Mouse (Mus musculus): ENCODE data around the gene Nlrp3. TPM values are rescaled to one million over a fixed set of nuclear protein-coding genes. Genes with fewer than 3 reads are reported as not detected.

The Nlrp3 gene
- polyA plus RNA-seq, 1 experiment from 2014 or later = 0.80 TPM

GRCm38 (mm10) chr11:59526472-59527080 is 14.8 kb upstream of the Nlrp3 start, which contains the start of gene Zkscan17:
TSS of gene Zkscan17 (minus strand) at chr11:59526751.
- H3K27me3 ChIP-seq (ENCODE audit: insufficient read depth, low read length) = no peaks in the 10 kb centered on the region
- H3K4me1 ChIP-seq (ENCODE audit: insufficient read depth) = no peaks in the 10 kb centered on the region
- TF ChIP-seq CTCF (IDR thresholded peaks at IDR 0.05; ENCODE audit: low read depth) = peak; percentile 42
- no peak for TF ChIP-seq EP300 (IDR thresholded peaks at IDR 0.05; ENCODE audit: low read depth)
- H3K9me3 ChIP-seq (ENCODE audit: low read length) = no peaks in the 10 kb centered on the region
- H3K36me3 ChIP-seq (replicated peaks; ENCODE audit: insufficient read depth, low read length) = no peaks in the 10 kb centered on the region
- DNase-seq (peak; percentile 61), ATAC-seq (peak; percentile 42; the same call in 1 of the 2 replicates)
- H3K4me2 ChIP-seq (ENCODE audit: low read depth, low read length) = no peak within 1 kb of the TSS
- WGBS (ENCODE audit: insufficient replicate concordance) = 44% methylated on average over 8 of the region's 8 CpGs
- peak within 1 kb of the TSS; percentile 39; the same call in 1 of the 2 replicates for H3K27ac ChIP-seq (ENCODE audit: low read depth)
- H3K9ac ChIP-seq (replicated peaks) = no peak within 1 kb of the TSS
- no peak within 1 kb of the TSS for H3K4me3 ChIP-seq (ENCODE audit: low read depth, low read length)

GRCm38 (mm10) chr11:59530221-59530620 is 11.1 kb upstream of the Nlrp3 start:
- ATAC-seq = no peak
- H3K27me3 ChIP-seq (ENCODE audit: insufficient read depth, low read length) = no peaks in the 10 kb centered on the region
- WGBS (ENCODE audit: insufficient replicate concordance) = 63% methylated on average over 5 of the region's 5 CpGs

GRCm38 (mm10) chr11:59530870-59531535 is 10.4 kb upstream of the Nlrp3 start:
- DNase-seq (no peak), ATAC-seq (no peak)
- 59% methylated on average over 6 of the region's 6 CpGs for WGBS (ENCODE audit: insufficient replicate concordance)
- H3K36me3 ChIP-seq (replicated peaks; ENCODE audit: insufficient read depth, low read length) = no peaks in the 10 kb centered on the region
- H3K27ac ChIP-seq (ENCODE audit: low read depth) = no peak overlapping the region
- H3K4me3 ChIP-seq (ENCODE audit: low read depth, low read length) = no peak overlapping the region
- no peaks in the 10 kb centered on the region for H3K27me3 ChIP-seq (ENCODE audit: insufficient read depth, low read length)
- no peak for TF ChIP-seq EP300 (IDR thresholded peaks at IDR 0.05; ENCODE audit: low read depth)
- TF ChIP-seq CTCF (IDR thresholded peaks at IDR 0.05; ENCODE audit: low read depth) = no peak
- H3K9ac ChIP-seq (replicated peaks) = no peak overlapping the region
- no peaks in the 10 kb centered on the region for H3K4me1 ChIP-seq (ENCODE audit: insufficient read depth)
- no peak overlapping the region for H3K4me2 ChIP-seq (ENCODE audit: low read depth, low read length)
- no peaks in the 10 kb centered on the region for H3K9me3 ChIP-seq (ENCODE audit: low read length)

More at GRCm38 (mm10) chr11:59530221-59530620, 11.1 kb upstream of the Nlrp3 start:
- no peak for TF ChIP-seq CTCF (IDR thresholded peaks at IDR 0.05; ENCODE audit: low read depth)
- no peak for TF ChIP-seq EP300 (IDR thresholded peaks at IDR 0.05; ENCODE audit: low read depth)
- no peaks in the 10 kb centered on the region for H3K36me3 ChIP-seq (replicated peaks; ENCODE audit: insufficient read depth, low read length)
- no peaks in the 10 kb centered on the region for H3K9me3 ChIP-seq (ENCODE audit: low read length)
- no peak overlapping the region for H3K4me3 ChIP-seq (ENCODE audit: low read depth, low read length)
- no peak for DNase-seq
- H3K27ac ChIP-seq (ENCODE audit: low read depth) = no peak overlapping the region
- no peak overlapping the region for H3K9ac ChIP-seq (replicated peaks)
- H3K4me2 ChIP-seq (ENCODE audit: low read depth, low read length) = no peak overlapping the region
- no peaks in the 10 kb centered on the region for H3K4me1 ChIP-seq (ENCODE audit: insufficient read depth)

GRCm38 (mm10) chr11:59531562-59531961 is 9.8 kb upstream of the Nlrp3 start:
- no peaks in the 10 kb centered on the region for H3K9me3 ChIP-seq (ENCODE audit: low read length)
- H3K27me3 ChIP-seq (ENCODE audit: insufficient read depth, low read length) = no peaks in the 10 kb centered on the region
- no peak for DNase-seq
- no peak overlapping the region for H3K4me3 ChIP-seq (ENCODE audit: low read depth, low read length)
- H3K27ac ChIP-seq (ENCODE audit: low read depth) = no peak overlapping the region
- 66% methylated on average over 5 of the region's 5 CpGs for WGBS (ENCODE audit: insufficient replicate concordance)
- ATAC-seq = no peak
- TF ChIP-seq CTCF (IDR thresholded peaks at IDR 0.05; ENCODE audit: low read depth) = no peak
- TF ChIP-seq EP300 (IDR thresholded peaks at IDR 0.05; ENCODE audit: low read depth) = no peak
- no peak overlapping the region for H3K4me2 ChIP-seq (ENCODE audit: low read depth, low read length)
- H3K36me3 ChIP-seq (replicated peaks; ENCODE audit: insufficient read depth, low read length) = no peaks in the 10 kb centered on the region
- no peak overlapping the region for H3K9ac ChIP-seq (replicated peaks)
- H3K4me1 ChIP-seq (ENCODE audit: insufficient read depth) = no peaks in the 10 kb centered on the region

GRCm38 (mm10) chr11:59537218-59538130 is 3.9 kb upstream of the Nlrp3 start:
- Histone ChIP-seq H3K4me2 (ENCODE audit: low read depth, low read length) (no peak overlapping the region), H3K27ac (ENCODE audit: low read depth) (no peak overlapping the region), H3K36me3 (replicated peaks; ENCODE audit: insufficient read depth, low read length) (no peaks in the 10 kb centered on the region), H3K4me3 (ENCODE audit: low read depth, low read length) (no peak overlapping the region), H3K27me3 (ENCODE audit: insufficient read depth, low read length) (no peaks in the 10 kb centered on the region), H3K4me1 (ENCODE audit: insufficient read depth) (peaks cover 12% of the 10 kb centered on the region), H3K9ac (replicated peaks) (no peak overlapping the region), H3K9me3 (ENCODE audit: low read length) (no peaks in the 10 kb centered on the region)
- 66% methylated on average over 16 of the region's 16 CpGs for WGBS (ENCODE audit: insufficient replicate concordance)
- DNase-seq (peak; percentile 44), ATAC-seq (no peak)
- TF ChIP-seq CTCF (IDR thresholded peaks at IDR 0.05; ENCODE audit: low read depth) (peak; percentile 63), EP300 (IDR thresholded peaks at IDR 0.05; ENCODE audit: low read depth) (no peak)

- TF ChIP-seq EP300 (IDR thresholded peaks at IDR 0.05; ENCODE audit: low read depth) (no peak), CTCF (IDR thresholded peaks at IDR 0.05; ENCODE audit: low read depth) (peak; percentile 53)
- Histone ChIP-seq H3K4me2 (ENCODE audit: low read depth, low read length) (no peak overlapping the region), H3K4me3 (ENCODE audit: low read depth, low read length) (no peak overlapping the region), H3K27ac (ENCODE audit: low read depth) (no peak overlapping the region), H3K4me1 (ENCODE audit: insufficient read depth) (peaks cover 12% of the 10 kb centered on the region), H3K9ac (replicated peaks) (no peak overlapping the region), H3K9me3 (ENCODE audit: low read length) (no peaks in the 10 kb centered on the region), H3K36me3 (replicated peaks; ENCODE audit: insufficient read depth, low read length) (no peaks in the 10 kb centered on the region), H3K27me3 (ENCODE audit: insufficient read depth, low read length) (no peaks in the 10 kb centered on the region)
- ATAC-seq (peak; percentile 37), DNase-seq (peak; percentile 70)
- 22% methylated on average over 11 of the region's 11 CpGs for WGBS (ENCODE audit: insufficient replicate concordance)
Observed at GRCm38 (mm10) chr11:59538387-59538786, 3.0 kb upstream of the Nlrp3 start.

Measured in liver, postnatal 0 days (tissue).